Mouse (Mus musculus) megakaryocyte, embryonic 14.5 days (primary cell): Measurements from ENCODE around the gene Tmprss4.

Experiments
- FLI1 ChIP-seq: IDR thresholded peaks from 2 replicates; pipeline ENCODE4 v1.6.1; 2012; ENCODE audit warnings: low read length, inconsistent platforms, mixed read lengths
- GATA1 ChIP-seq: IDR thresholded peaks from 3 replicates; pipeline ENCODE4 v1.6.1; 2012; ENCODE audit warnings: mixed read lengths, low read length, inconsistent platforms, borderline replicate concordance

GRCm38 (mm10) chr9:45203797-45204410 lies at the start of gene Tmprss4:
- no peak for TF ChIP-seq GATA1
- no peak for TF ChIP-seq FLI1
